In the genomic region with DNA sequence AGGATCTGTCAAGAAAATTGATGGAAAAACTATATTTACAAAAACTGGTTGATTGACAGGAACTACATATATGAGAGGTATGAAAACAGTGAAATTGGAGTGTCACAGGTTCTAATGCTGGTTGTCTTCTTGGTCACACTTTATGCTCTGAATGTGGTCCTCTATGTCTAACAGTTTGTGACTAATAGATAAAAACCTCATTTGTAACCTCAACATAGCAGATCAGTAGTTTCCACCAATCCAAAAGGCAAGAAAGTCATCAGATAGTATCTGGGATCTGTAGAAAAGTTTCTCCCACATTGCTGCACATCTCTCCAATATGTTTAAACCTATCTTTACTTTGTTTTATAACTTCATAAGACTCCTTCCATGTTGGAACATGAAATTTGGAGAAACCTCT, we compare ENCODE assay signal across 11 mouse cellular contexts. TPM values are rescaled to one million over a fixed set of nuclear protein-coding genes. Genes with fewer than 3 reads are reported as not detected.
DNase-seq lines count a peak whose midpoint lies in the region; ATAC-seq lines count a peak whose summit lies in the region.
"Had no signal": no experiment of that assay in that cellular context is flagged by ENCODE, and none has a peak within 500 bp of the region (broad histone marks: within the 10 kb centered on the region; RNA-seq: fewer than 3 reads in every experiment).

No protein-coding gene starts in this region.

- H3K9me3 ChIP-seq in heart, embryonic 16.5 days (replicated peaks; ENCODE audit: control insufficient read depth, low read length), result no peaks in the 10 kb centered on the region
- H3K9me3 ChIP-seq in heart, embryonic 12.5 days (replicated peaks), result no peaks in the 10 kb centered on the region
- no peaks in the 10 kb centered on the region for H3K9me3 ChIP-seq in limb, embryonic 10.5 days (replicated peaks)

- no peaks in the 10 kb centered on the region for H3K27me3 ChIP-seq in heart, embryonic 16.5 days (ENCODE audit: control insufficient read depth, insufficient read depth, low read length)
- no peaks in the 10 kb centered on the region for H3K27me3 ChIP-seq in heart, embryonic 12.5 days (replicated peaks)
- no peaks in the 10 kb centered on the region for H3K27me3 ChIP-seq in limb, embryonic 10.5 days (ENCODE audit: low read depth, poor library complexity, severe bottlenecking)

- peak overlapping the region; percentile 29; the same call in 1 of the 2 replicates for H3K9ac ChIP-seq in heart, embryonic 16.5 days (ENCODE audit: low read length)
- no peak overlapping the region for H3K9ac ChIP-seq in heart, embryonic 12.5 days

- ATAC-seq in heart, embryonic 16.5 days (replicated peaks; ENCODE audit: extremely low read depth, insufficient read depth, low FRiP score), result no peak
- no peak for ATAC-seq in heart, embryonic 12.5 days (ENCODE audit: insufficient number of reproducible peaks, low FRiP score)
- ATAC-seq in erythroid progenitor cell, adult 5-6 weeks (replicated peaks; ENCODE audit: low FRiP score, poor library complexity, severe bottlenecking), result no peak

- H3K36me3 ChIP-seq in heart, embryonic 16.5 days (ENCODE audit: control insufficient read depth, insufficient read depth), result no peaks in the 10 kb centered on the region
- no peaks in the 10 kb centered on the region for H3K36me3 ChIP-seq in heart, embryonic 12.5 days
- no peaks in the 10 kb centered on the region for H3K36me3 ChIP-seq in limb, embryonic 10.5 days

- H3K27ac ChIP-seq in heart, embryonic 16.5 days (ENCODE audit: low read length), result peak overlapping the region; percentile 41; the same call in 1 of the 2 replicates
- H3K27ac ChIP-seq in heart, embryonic 12.5 days (ENCODE audit: poor library complexity, severe bottlenecking), result no peak overlapping the region
- peak overlapping the region; percentile 92 for H3K27ac ChIP-seq in limb, embryonic 10.5 days

- no peak overlapping the region for H3K4me2 ChIP-seq in heart, embryonic 16.5 days (ENCODE audit: low read depth, low read length)
- H3K4me2 ChIP-seq in heart, embryonic 12.5 days, result no peak overlapping the region

- no peak overlapping the region for H3K4me3 ChIP-seq in heart, embryonic 16.5 days (ENCODE audit: low read length)
- H3K4me3 ChIP-seq in heart, embryonic 12.5 days, result no peak overlapping the region
- H3K4me3 ChIP-seq in limb, embryonic 10.5 days, result peak overlapping the region; percentile 61; the same call in 1 of the 2 replicates

- peaks cover 17% of the 10 kb centered on the region for H3K4me1 ChIP-seq in heart, embryonic 16.5 days (ENCODE audit: control insufficient read depth, insufficient read depth, low read length)
- peaks cover 18% of the 10 kb centered on the region for H3K4me1 ChIP-seq in heart, embryonic 12.5 days (replicated peaks)
- peaks cover 27% of the 10 kb centered on the region for H3K4me1 ChIP-seq in limb, embryonic 10.5 days

- DNase-seq in 3134 (ENCODE audit: extremely low read depth, insufficient read length, low spot score), result peak; percentile 37
- DNase-seq in Muller cell, postnatal 12 days (ENCODE audit: inconsistent ontology term), result peak; percentile 3
- no peak for DNase-seq in limb, embryonic 10.5 days (ENCODE audit: low spot score)
- no peak for DNase-seq in frontal cortex, postnatal 10 days (ENCODE audit: low spot score in 2 of 2)
- DNase-seq in left cerebral cortex, adult 8-10 months (ENCODE audit: low spot score in 2 of 2), result no peak
- DNase-seq: cerebellum, adult 11 months; kidney, adult 2 months; thymus, adult 18-20 months had no signal

RNA-seq across cellular contexts. Expression of gene Hist1h4k, which starts 1.1 kb away (rescaled TPM):
- 1.9 TPM in 1 of 2 replicates, not detected in the other for polyA plus RNA-seq in heart, embryonic 16.5 days (2015; fragmentation: Nextera tagmentation; extraction: Ambion mirVana)
- 0.80 TPM in 1 of 2 replicates, not detected in the other for polyA plus RNA-seq in heart, embryonic 12.5 days (2016; fragmentation: Nextera tagmentation; extraction: Ambion mirVana)
- 4.9 TPM in 1 of 2 replicates, not detected in the other for polyA plus RNA-seq in limb, embryonic 10.5 days (2016; fragmentation: Nextera tagmentation; extraction: Ambion mirVana)
- total RNA-seq in erythroid progenitor cell, adult 5-6 weeks (2015; ENCODE audit: low replicate concordance), result 298 and 381 TPM in 2 replicates
- total RNA-seq in erythroid progenitor cell, adult 5-6 weeks (2017; ENCODE audit: low replicate concordance), result 3,827 and 6,951 TPM in 2 replicates
- 100 to 1,000 TPM; 294 to 349 (median 343) TPM for total RNA-seq in left cerebral cortex, adult 8-10 months (2022)

RNA-seq across cellular contexts. Expression of gene Hist1h2ak, which starts 2.2 kb away (rescaled TPM):
- 9.3 and 10.0 TPM in 2 replicates for polyA plus RNA-seq in heart, embryonic 16.5 days (2015; fragmentation: Nextera tagmentation; extraction: Ambion mirVana)
- 7.0 and 11.4 TPM in 2 replicates for polyA plus RNA-seq in heart, embryonic 12.5 days (2016; fragmentation: Nextera tagmentation; extraction: Ambion mirVana)
- polyA plus RNA-seq in limb, embryonic 10.5 days (2016; fragmentation: Nextera tagmentation; extraction: Ambion mirVana), result 14.3 and 19.6 TPM in 2 replicates
- 480 and 792 TPM in 2 replicates for total RNA-seq in erythroid progenitor cell, adult 5-6 weeks (2015; ENCODE audit: low replicate concordance)
- total RNA-seq in erythroid progenitor cell, adult 5-6 weeks (2017; ENCODE audit: low replicate concordance), result 4,887 and 6,345 TPM in 2 replicates
- 10 to 100 TPM in 3 of 4 experiments, 1 to 10 TPM in 1; 9.6 to 16.7 (median 11.1) TPM for total RNA-seq in left cerebral cortex, adult 8-10 months (2022)

RNA-seq across cellular contexts. Expression of gene Hist1h2bn, which starts 2.5 kb away (rescaled TPM):
- polyA plus RNA-seq in heart, embryonic 16.5 days (2015; fragmentation: Nextera tagmentation; extraction: Ambion mirVana), result 0.88 and 1.6 TPM in 2 replicates
- polyA plus RNA-seq in heart, embryonic 12.5 days (2016; fragmentation: Nextera tagmentation; extraction: Ambion mirVana), result 1.1 and 2.1 TPM in 2 replicates
- 1.4 and 3.8 TPM in 2 replicates for polyA plus RNA-seq in limb, embryonic 10.5 days (2016; fragmentation: Nextera tagmentation; extraction: Ambion mirVana)
- 1,688 and 1,944 TPM in 2 replicates for total RNA-seq in erythroid progenitor cell, adult 5-6 weeks (2015; ENCODE audit: low replicate concordance)
- total RNA-seq in erythroid progenitor cell, adult 5-6 weeks (2017; ENCODE audit: low replicate concordance), result 6,530 and 7,011 TPM in 2 replicates
- 10 to 100 TPM in 3 of 4 experiments, 1 to 10 TPM in 1; 1.6 to 11.3 (median 10.8) TPM for total RNA-seq in left cerebral cortex, adult 8-10 months (2022)
- polyA plus RNA-seq: kidney, adult 2 months had no signal

RNA-seq across cellular contexts. Expression of gene Hist1h4j, which starts 16.6 kb away (rescaled TPM):
- 0.51 and 0.67 TPM in 2 replicates for polyA plus RNA-seq in heart, embryonic 16.5 days (2015; fragmentation: Nextera tagmentation; extraction: Ambion mirVana)
- polyA plus RNA-seq in heart, embryonic 12.5 days (2016; fragmentation: Nextera tagmentation; extraction: Ambion mirVana), result 0.31 and 0.68 TPM in 2 replicates
- 0.92 and 1.6 TPM in 2 replicates for polyA plus RNA-seq in limb, embryonic 10.5 days (2016; fragmentation: Nextera tagmentation; extraction: Ambion mirVana)
- total RNA-seq in erythroid progenitor cell, adult 5-6 weeks (2015; ENCODE audit: low replicate concordance), result 12.6 and 18.4 TPM in 2 replicates
- total RNA-seq in erythroid progenitor cell, adult 5-6 weeks (2017; ENCODE audit: low replicate concordance), result 900 and 1,530 TPM in 2 replicates
- total RNA-seq in left cerebral cortex, adult 8-10 months (2022), result 10 to 100 TPM; 18.4 to 23.9 (median 19.2) TPM

RNA-seq across cellular contexts. Expression of gene Hist1h1b, which starts 29.0 kb away (rescaled TPM):
- polyA plus RNA-seq in heart, embryonic 16.5 days (2015; fragmentation: Nextera tagmentation; extraction: Ambion mirVana), result 8.6 and 9.8 TPM in 2 replicates
- polyA plus RNA-seq in heart, embryonic 12.5 days (2016; fragmentation: Nextera tagmentation; extraction: Ambion mirVana), result 12.4 and 12.5 TPM in 2 replicates
- 33.1 and 40.9 TPM in 2 replicates for polyA plus RNA-seq in limb, embryonic 10.5 days (2016; fragmentation: Nextera tagmentation; extraction: Ambion mirVana)
- 1,815 and 1,971 TPM in 2 replicates for total RNA-seq in erythroid progenitor cell, adult 5-6 weeks (2015; ENCODE audit: low replicate concordance)
- total RNA-seq in erythroid progenitor cell, adult 5-6 weeks (2017; ENCODE audit: low replicate concordance), result 4,746 and 7,405 TPM in 2 replicates
- 10 to 100 TPM in 2 of 4 experiments, 1 to 10 TPM in 2; 7.2 to 11.0 (median 10.2) TPM for total RNA-seq in left cerebral cortex, adult 8-10 months (2022)
- polyA plus RNA-seq: kidney, adult 2 months had no signal

Comparison
In these comparisons a context has a peak if more than half of its experiments do, and no peak if none do; other contexts are left out.
1. DNase-seq: peak in 3134 (single experiment) and Muller cell, postnatal 12 days (single experiment); none in limb, embryonic 10.5 days (single experiment), frontal cortex, postnatal 10 days (0 of 2) and left cerebral cortex, adult 8-10 months (0 of 2).